Mouse (Mus musculus) stomach, postnatal 0 days (tissue): Measurements from ENCODE around the gene Aktip. TPM values are rescaled to one million over a fixed set of nuclear protein-coding genes. Genes with fewer than 3 reads are reported as not detected.
A peak's percentile ranks its signal among the peaks of the same experiment; 100 is the strongest.

ENCODE experiments used
- ATAC-seq: fragments of 200-750 bp; cut with Nextera tagmentation; 2 replicates; pipeline ENCODE4 v1.8.0; 2017; ENCODE audit not compliant: low FRiP score, low TSS enrichment
- DNase-seq: peaks from one replicate; pipeline ENCODE4 v3.0.0-alpha.2; 2016; ENCODE audit warnings: low spot score
- H3K27ac ChIP-seq: fragments of 300-500 bp; sonication (generic); replicated peaks from 2 replicates; pipeline ENCODE4 v1.5.1; 2014; ENCODE audit warnings: mild to moderate bottlenecking, control low read depth
- H3K27me3 ChIP-seq: fragments of 300-500 bp; sonication (generic); 2 replicates; pipeline ENCODE4 v1.6.1; 2014; ENCODE audit warnings: low read length; ENCODE audit not compliant: control insufficient read depth, insufficient read depth
- H3K36me3 ChIP-seq: fragments of 300-500 bp; sonication (generic); 2 replicates; pipeline ENCODE4 v1.6.1; 2014; ENCODE audit warnings: low read length, mixed read lengths; ENCODE audit not compliant: control insufficient read depth, insufficient read depth
- H3K4me1 ChIP-seq: fragments of 300-500 bp; sonication (generic); replicated peaks from 2 replicates; pipeline ENCODE4 v1.6.1; 2014; ENCODE audit warnings: antibody characterized with exemption; ENCODE audit not compliant: control insufficient read depth, insufficient read depth
- H3K4me2 ChIP-seq: fragments of 300-500 bp; sonication (generic); replicated peaks from 2 replicates; pipeline ENCODE4 v1.6.1; 2014; ENCODE audit warnings: low read depth, mild to moderate bottlenecking, control low read depth, moderate library complexity
- H3K4me3 ChIP-seq: fragments of 300-500 bp; sonication (generic); 2 replicates; pipeline ENCODE4 v1.5.1; 2014; ENCODE audit warnings: low read depth, low read length, control low read depth
- H3K9ac ChIP-seq: fragments of 300-500 bp; sonication (generic); 2 replicates; pipeline ENCODE4 v1.6.1; 2014; ENCODE audit warnings: mild to moderate bottlenecking, low read length, control low read depth, mixed read lengths
- H3K9me3 ChIP-seq: fragments of 300-500 bp; sonication (generic); 2 replicates; pipeline ENCODE4 v1.6.1; 2016; ENCODE audit warnings: low read length; ENCODE audit not compliant: control insufficient read depth
- CTCF ChIP-seq: IDR thresholded peaks from 2 replicates; pipeline ENCODE4 v1.5.1; 2016; ENCODE audit warnings: antibody characterized with exemption, low read depth, mild to moderate bottlenecking, moderate library complexity
- EP300 ChIP-seq: optimal IDR thresholded peaks from 2 replicates; pipeline ENCODE3; 2016; ENCODE audit warnings: antibody characterized with exemption
- WGBS: fragments of 180-500 bp; shearing (Covaris S2); extraction: QIAGEN DNeasy Blood & Tissue Kit; methylation state at CpG from one replicate; pipeline ENCODE4 v1.1.7; 2014; 5-methylcytosine and 5-hydroxymethylcytosine counted together
- polyA plus RNA-seq: library from polyadenylated mRNA; unstranded; fragments of >200 nt; fragmentation: Nextera tagmentation; extraction: Ambion mirVana; gene quantifications from 2 replicates; pipeline ENCODE4 v1.2.1, GENCODE M21; 2015

The Aktip gene
- polyA plus RNA-seq, 1 experiment from 2014 or later = 42.2 TPM

- Histone ChIP-seq H3K9ac (no peak overlapping the region), H3K4me2 (no peak overlapping the region), H3K4me3 (no peak overlapping the region), H3K27ac (no peak overlapping the region), H3K27me3 (no peaks in the 10 kb centered on the region), H3K36me3 (0 out of 2 replicates have a peak, but pooled peaks cover 5% of the 10 kb centered on the region), H3K9me3 (no peaks in the 10 kb centered on the region), H3K4me1 (no peaks in the 10 kb centered on the region)
- DNase-seq (no peak), ATAC-seq (no peak)
- TF ChIP-seq CTCF (no peak), EP300 (no peak)
- WGBS = 73% methylated on average over 2 of the region's 2 CpGs
Measured at GRCm38 (mm10) chr8:91089601-91090000, 110.2 kb downstream of the Aktip start.

GRCm38 (mm10) chr8:91088452-91088851, 111.3 kb downstream of the Aktip start:
- no peak overlapping the region for H3K9ac ChIP-seq
- WGBS = 93% methylated on average over 7 of the region's 7 CpGs
- H3K36me3 ChIP-seq = peaks cover 10% of the 10 kb centered on the region; the same call in 1 of the 2 replicates
- H3K9me3 ChIP-seq = no peaks in the 10 kb centered on the region
- no peak overlapping the region for H3K27ac ChIP-seq
- H3K4me3 ChIP-seq = no peak overlapping the region
- H3K4me2 ChIP-seq = no peak overlapping the region
- TF ChIP-seq CTCF (no peak), EP300 (no peak)
- no peak for ATAC-seq
- no peak for DNase-seq
- H3K4me1 ChIP-seq = no peaks in the 10 kb centered on the region
- no peaks in the 10 kb centered on the region for H3K27me3 ChIP-seq

GRCm38 (mm10) chr8:91082428-91082827, 117.3 kb downstream of the Aktip start:
- TF ChIP-seq CTCF (no peak), EP300 (no peak)
- Histone ChIP-seq H3K4me1 (no peaks in the 10 kb centered on the region), H3K4me2 (no peak overlapping the region), H3K9me3 (no peaks in the 10 kb centered on the region), H3K9ac (no peak overlapping the region), H3K27me3 (no peaks in the 10 kb centered on the region), H3K27ac (no peak overlapping the region), H3K36me3 (peaks cover 19% of the 10 kb centered on the region), H3K4me3 (no peak overlapping the region)
- 90% methylated on average over 12 of the region's 12 CpGs for WGBS
- DNase-seq = no peak
- no peak for ATAC-seq

GRCm38 (mm10) chr8:91081911-91082310, 117.9 kb downstream of the Aktip start:
- no peak for ATAC-seq
- WGBS = 75% methylated on average over 7 of the region's 7 CpGs

GRCm38 (mm10) chr8:91079678-91080077, 120.1 kb downstream of the Aktip start:
- H3K36me3 ChIP-seq = peaks cover 19% of the 10 kb centered on the region
- TF ChIP-seq EP300 (no peak), CTCF (peak; percentile 16; the same call in 1 of the 2 replicates)
- no peaks in the 10 kb centered on the region for H3K9me3 ChIP-seq
- H3K4me3 ChIP-seq = no peak overlapping the region
- H3K27me3 ChIP-seq = no peaks in the 10 kb centered on the region
- WGBS = 96% methylated on average over 2 of the region's 2 CpGs
- ATAC-seq (no peak), DNase-seq (no peak)
- H3K9ac ChIP-seq = no peak overlapping the region
- H3K27ac ChIP-seq = no peak overlapping the region
- H3K4me2 ChIP-seq = no peak overlapping the region
- no peaks in the 10 kb centered on the region for H3K4me1 ChIP-seq

More at GRCm38 (mm10) chr8:91081911-91082310, 117.9 kb downstream of the Aktip start:
- H3K4me1 ChIP-seq = no peaks in the 10 kb centered on the region
- no peak overlapping the region for H3K27ac ChIP-seq
- no peak overlapping the region for H3K4me2 ChIP-seq
- no peaks in the 10 kb centered on the region for H3K9me3 ChIP-seq
- no peak overlapping the region for H3K4me3 ChIP-seq
- TF ChIP-seq CTCF (no peak), EP300 (no peak)
- no peak overlapping the region for H3K9ac ChIP-seq
- peaks cover 19% of the 10 kb centered on the region for H3K36me3 ChIP-seq
- DNase-seq = no peak
- H3K27me3 ChIP-seq = no peaks in the 10 kb centered on the region

- H3K4me1 ChIP-seq = no peaks in the 10 kb centered on the region
- no peak overlapping the region for H3K9ac ChIP-seq
- no peaks in the 10 kb centered on the region for H3K9me3 ChIP-seq
- H3K4me2 ChIP-seq = no peak overlapping the region
- WGBS = 91% methylated on average over 12 of the region's 12 CpGs
- H3K27me3 ChIP-seq = no peaks in the 10 kb centered on the region
- ATAC-seq (no peak), DNase-seq (no peak)
- H3K36me3 ChIP-seq = peaks cover 13% of the 10 kb centered on the region
- no peak overlapping the region for H3K27ac ChIP-seq
- TF ChIP-seq CTCF (no peak), EP300 (no peak)
- H3K4me3 ChIP-seq = no peak overlapping the region
Measured at GRCm38 (mm10) chr8:91077077-91077867, 122.5 kb downstream of the Aktip start.
